Mouse (Mus musculus) hindbrain, embryonic 10.5 days (tissue): ENCODE measurements around the gene Golm1. TPM values are rescaled to one million over a fixed set of nuclear protein-coding genes. Genes with fewer than 3 reads are reported as not detected.

Source experiments
- DNase-seq: peaks from one replicate; pipeline ENCODE4 v3.0.0-alpha.2; 2017; ENCODE audit warnings: low spot score
- H3K27ac ChIP-seq: fragments of 300-500 bp; sonication (generic); 2 replicates; pipeline ENCODE4 v1.5.1; 2016; ENCODE audit warnings: mild to moderate bottlenecking, moderate library complexity
- H3K27me3 ChIP-seq: fragments of 300-500 bp; sonication (generic); 2 replicates; pipeline ENCODE4 v1.6.1; 2016; ENCODE audit warnings: mild to moderate bottlenecking; ENCODE audit not compliant: poor library complexity, insufficient read depth, severe bottlenecking
- H3K36me3 ChIP-seq: fragments of 300-500 bp; sonication (generic); 2 replicates; pipeline ENCODE4 v1.6.1; 2016; ENCODE audit warnings: mild to moderate bottlenecking, moderate library complexity
- H3K4me1 ChIP-seq: fragments of 300-500 bp; sonication (generic); replicated peaks from 2 replicates; pipeline ENCODE4 v1.6.1; 2016; ENCODE audit warnings: mild to moderate bottlenecking
- H3K4me3 ChIP-seq: fragments of 300-500 bp; sonication (generic); 2 replicates; pipeline ENCODE4 v1.5.1; 2016; ENCODE audit warnings: mild to moderate bottlenecking, moderate library complexity
- H3K9me3 ChIP-seq: fragments of 300-500 bp; sonication (generic); 2 replicates; pipeline ENCODE4 v1.6.1; 2016; ENCODE audit warnings: mild to moderate bottlenecking, moderate library complexity
- WGBS: fragments of 180-500 bp; shearing (Covaris S2); methylation state at CpG from one replicate; pipeline ENCODE4 v1.1.7; 2016; 5-methylcytosine and 5-hydroxymethylcytosine counted together
- polyA plus RNA-seq: library from polyadenylated mRNA; unstranded; fragments of >200 nt; fragmentation: Nextera tagmentation; extraction: Ambion mirVana; gene quantifications from 2 replicates; pipeline ENCODE4 v1.2.1, GENCODE M21; 2016

Golm1 gene
- polyA plus RNA-seq, 1 experiment from 2014 or later = 144 TPM

DNA sequence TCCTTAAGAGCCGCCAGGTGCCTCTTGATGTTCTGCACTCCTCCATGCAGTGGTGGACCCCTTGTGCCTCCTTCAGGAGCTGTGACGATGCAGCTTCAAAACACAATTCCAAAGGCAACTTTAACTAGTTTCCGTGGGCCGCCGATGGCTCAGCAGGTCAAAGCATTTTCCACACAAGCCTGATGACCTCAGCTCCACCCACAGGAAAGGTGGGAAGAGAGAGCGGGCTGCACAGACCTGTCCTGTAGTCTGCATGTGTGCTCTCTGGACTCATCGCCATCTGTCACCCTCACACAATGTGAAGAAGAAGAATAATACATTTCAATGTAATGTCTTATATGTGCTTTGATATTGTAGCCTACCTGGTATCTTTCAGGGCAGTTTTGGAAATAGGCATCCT, 48.9 kb downstream of the Golm1 start:
- Histone ChIP-seq H3K4me3 (no peak overlapping the region), H3K36me3 (peaks cover 94% of the 10 kb centered on the region), H3K27ac (no peak overlapping the region), H3K9me3 (no peaks in the 10 kb centered on the region), H3K4me1 (no peaks in the 10 kb centered on the region), H3K27me3 (no peaks in the 10 kb centered on the region)
- 88% methylated on average over 7 of the region's 7 CpGs for WGBS
- no peak for DNase-seq

GRCm38 (mm10) chr13:59624903-59625302, 50.7 kb downstream of the Golm1 start:
- no peak for DNase-seq
- Histone ChIP-seq H3K4me1 (no peaks in the 10 kb centered on the region), H3K36me3 (peaks cover 94% of the 10 kb centered on the region), H3K27ac (no peak overlapping the region), H3K27me3 (no peaks in the 10 kb centered on the region), H3K9me3 (no peaks in the 10 kb centered on the region), H3K4me3 (no peak overlapping the region)
- 92% methylated on average over 5 of the region's 5 CpGs for WGBS

- Histone ChIP-seq H3K27me3 (no peaks in the 10 kb centered on the region), H3K4me3 (no peak overlapping the region), H3K27ac (no peak overlapping the region), H3K9me3 (no peaks in the 10 kb centered on the region), H3K36me3 (peaks cover 92% of the 10 kb centered on the region), H3K4me1 (no peaks in the 10 kb centered on the region)
- 89% methylated on average over 3 of the region's 3 CpGs for WGBS
- no peak for DNase-seq
Measured at GRCm38 (mm10) chr13:59624389-59624788, 51.2 kb downstream of the Golm1 start.

GRCm38 (mm10) chr13:59621643-59622489, 53.7 kb downstream of the Golm1 start:
- H3K27me3 ChIP-seq = no peaks in the 10 kb centered on the region
- WGBS = 89% methylated on average over 7 of the region's 7 CpGs
- peaks cover 96% of the 10 kb centered on the region for H3K36me3 ChIP-seq
- no peak overlapping the region for H3K27ac ChIP-seq
- H3K9me3 ChIP-seq = no peaks in the 10 kb centered on the region
- H3K4me3 ChIP-seq = no peak overlapping the region
- DNase-seq = no peak
- H3K4me1 ChIP-seq = no peaks in the 10 kb centered on the region

GRCm38 (mm10) chr13:59618463-59618862, 57.1 kb downstream of the Golm1 start:
- H3K4me3 ChIP-seq = no peak overlapping the region
- H3K27ac ChIP-seq = no peak overlapping the region
- peaks cover 94% of the 10 kb centered on the region for H3K36me3 ChIP-seq
- 90% methylated on average over 6 of the region's 6 CpGs for WGBS
- no peaks in the 10 kb centered on the region for H3K9me3 ChIP-seq
- H3K4me1 ChIP-seq = no peaks in the 10 kb centered on the region
- DNase-seq = no peak
- no peaks in the 10 kb centered on the region for H3K27me3 ChIP-seq

- Histone ChIP-seq H3K36me3 (peaks cover 95% of the 10 kb centered on the region), H3K27me3 (no peaks in the 10 kb centered on the region), H3K27ac (no peak overlapping the region), H3K9me3 (no peaks in the 10 kb centered on the region), H3K4me3 (no peak overlapping the region), H3K4me1 (no peaks in the 10 kb centered on the region)
- no peak for DNase-seq
- 88% methylated on average over 4 of the region's 4 CpGs for WGBS
Measured at GRCm38 (mm10) chr13:59615554-59615953, 60.1 kb downstream of the Golm1 start.

- Histone ChIP-seq H3K4me1 (no peaks in the 10 kb centered on the region), H3K36me3 (peaks cover 95% of the 10 kb centered on the region), H3K27ac (no peak overlapping the region), H3K9me3 (no peaks in the 10 kb centered on the region), H3K27me3 (no peaks in the 10 kb centered on the region), H3K4me3 (no peak overlapping the region)
- no peak for DNase-seq
- WGBS = 91% methylated on average over 4 of the region's 4 CpGs
Measured at GRCm38 (mm10) chr13:59615152-59615551, 60.5 kb downstream of the Golm1 start.

GRCm38 (mm10) chr13:59613868-59614267, 61.7 kb downstream of the Golm1 start:
- no peak overlapping the region for H3K4me3 ChIP-seq
- no peaks in the 10 kb centered on the region for H3K4me1 ChIP-seq
- DNase-seq = no peak
- H3K9me3 ChIP-seq = no peaks in the 10 kb centered on the region
- H3K27me3 ChIP-seq = no peaks in the 10 kb centered on the region
- peaks cover 97% of the 10 kb centered on the region for H3K36me3 ChIP-seq
- no peak overlapping the region for H3K27ac ChIP-seq
- WGBS = 89% methylated on average over 4 of the region's 4 CpGs

DNA sequence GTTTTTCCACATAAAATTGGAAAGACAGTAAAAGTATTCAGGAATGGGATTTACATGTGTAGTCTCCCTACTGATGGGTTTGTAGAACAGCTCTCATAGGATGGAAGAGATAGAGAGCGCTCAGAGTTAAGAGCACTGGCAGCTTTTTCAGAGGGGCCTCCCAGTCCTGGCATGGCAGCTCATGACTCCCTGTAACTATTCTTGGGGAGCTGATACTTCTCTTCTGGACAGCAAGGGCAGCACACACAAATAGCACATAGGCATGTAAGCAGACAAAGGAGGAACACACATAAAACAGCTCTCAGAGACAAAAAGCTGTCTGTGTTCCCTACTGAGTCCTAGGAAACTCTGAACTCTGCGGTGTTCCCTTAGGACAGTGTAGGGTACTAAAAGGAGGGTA, 65.2 kb downstream of the Golm1 start:
- peaks cover 100% of the 10 kb centered on the region for H3K36me3 ChIP-seq
- H3K9me3 ChIP-seq = no peaks in the 10 kb centered on the region
- DNase-seq = no peak
- 98% methylated on average over 2 of the region's 2 CpGs for WGBS
- no peak overlapping the region for H3K4me3 ChIP-seq
- no peaks in the 10 kb centered on the region for H3K4me1 ChIP-seq
- no peaks in the 10 kb centered on the region for H3K27me3 ChIP-seq
- H3K27ac ChIP-seq = no peak overlapping the region

GRCm38 (mm10) chr13:59609885-59610284, 65.7 kb downstream of the Golm1 start:
- H3K36me3 ChIP-seq = peaks cover 100% of the 10 kb centered on the region

DNA sequence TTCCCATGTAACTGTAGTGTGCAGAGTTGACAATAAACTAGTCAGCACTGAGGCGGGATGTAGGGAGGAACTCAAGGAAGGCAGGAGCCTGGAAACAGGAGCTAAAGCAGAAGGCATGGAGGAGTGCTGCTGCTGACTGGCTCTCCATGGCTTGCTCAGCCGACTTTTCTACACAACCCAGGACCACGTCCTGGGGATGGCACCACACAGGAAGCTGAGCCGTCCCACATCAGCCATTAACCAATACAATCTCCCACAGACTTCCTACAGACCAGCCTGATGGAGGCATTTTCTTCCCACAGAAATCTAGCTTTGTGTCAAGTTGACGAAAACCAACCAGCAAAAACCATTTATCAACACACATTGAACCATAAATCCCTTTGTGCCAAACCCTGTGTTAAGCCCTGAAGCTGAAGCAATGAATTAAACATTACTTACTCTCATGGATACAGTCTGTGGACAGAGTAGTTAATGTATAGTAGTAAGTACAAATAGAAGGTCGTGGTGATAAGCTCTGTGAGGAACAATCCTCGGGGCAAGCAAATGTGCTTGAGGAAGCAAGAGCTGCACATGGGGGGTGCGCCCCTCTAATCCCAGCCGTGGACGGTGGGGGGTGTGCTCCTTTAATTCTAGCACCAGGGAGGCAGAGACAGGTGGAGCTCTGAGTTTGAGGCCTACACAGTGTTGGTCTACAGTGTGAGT, 70.2 kb downstream of the Golm1 start:
- Histone ChIP-seq H3K4me1 (0 out of 2 replicates have a peak, but pooled peaks cover 3% of the 10 kb centered on the region), H3K36me3 (peaks cover 100% of the 10 kb centered on the region), H3K27me3 (no peaks in the 10 kb centered on the region), H3K27ac (no peak overlapping the region), H3K4me3 (no peak overlapping the region), H3K9me3 (no peaks in the 10 kb centered on the region)
- 93% methylated on average over 10 of the region's 10 CpGs for WGBS
- no peak for DNase-seq

More at GRCm38 (mm10) chr13:59609885-59610284, 65.7 kb downstream of the Golm1 start:
- Histone ChIP-seq H3K4me3 (no peak overlapping the region), H3K9me3 (no peaks in the 10 kb centered on the region), H3K27me3 (no peaks in the 10 kb centered on the region), H3K27ac (no peak overlapping the region), H3K4me1 (no peaks in the 10 kb centered on the region)
- 92% methylated on average over 4 of the region's 4 CpGs for WGBS
- DNase-seq = no peak

GRCm38 (mm10) chr13:59604511-59604910, 71.1 kb downstream of the Golm1 start:
- no peak overlapping the region for H3K4me3 ChIP-seq
- no peaks in the 10 kb centered on the region for H3K9me3 ChIP-seq
- 74% methylated on average over 1 of the region's 1 CpGs for WGBS
- no peak for DNase-seq
- peaks cover 100% of the 10 kb centered on the region for H3K36me3 ChIP-seq
- H3K4me1 ChIP-seq = 0 out of 2 replicates have a peak, but pooled peaks cover 3% of the 10 kb centered on the region
- no peak overlapping the region for H3K27ac ChIP-seq
- no peaks in the 10 kb centered on the region for H3K27me3 ChIP-seq

DNA sequence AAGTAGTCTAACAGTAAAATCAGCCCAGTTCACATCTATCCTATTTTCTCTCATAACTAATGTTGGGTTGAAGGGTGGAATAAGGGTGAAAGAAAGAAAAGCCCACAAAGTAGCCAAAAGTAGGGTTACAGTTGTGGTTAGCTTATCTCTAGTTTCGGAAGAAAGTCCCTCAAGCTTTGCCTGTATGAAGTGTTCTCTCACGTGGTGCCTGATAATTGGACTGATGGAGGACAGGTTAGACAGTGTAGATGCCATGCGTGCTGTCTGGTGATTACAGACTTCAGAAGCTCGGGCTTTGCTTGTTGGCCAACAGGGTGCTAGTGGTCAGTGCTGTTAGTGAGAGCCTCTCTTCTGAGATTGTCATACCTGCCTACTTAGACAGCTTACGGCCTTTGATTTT, 72.5 kb downstream of the Golm1 start:
- 0 out of 2 replicates have a peak, but pooled peaks cover 3% of the 10 kb centered on the region for H3K4me1 ChIP-seq
- H3K27me3 ChIP-seq = no peaks in the 10 kb centered on the region
- 94% methylated on average over 5 of the region's 5 CpGs for WGBS
- H3K4me3 ChIP-seq = no peak overlapping the region
- H3K27ac ChIP-seq = no peak overlapping the region
- peaks cover 99% of the 10 kb centered on the region for H3K36me3 ChIP-seq
- no peaks in the 10 kb centered on the region for H3K9me3 ChIP-seq
- DNase-seq = no peak
